Mouse (Mus musculus) gastrocnemius, postnatal 4 days (tissue): ENCODE measurements at regions not wholly inside any gene's neighbourhood (a gene's known extent, or its start where the extent isn't known, plus 50 kb on each side); places are given as distances from the start of the nearest gene placed in this dataset.

Source experiments
- DNase-seq, 2 experiments: peaks; one replicate each; pipeline ENCODE4 v3.0.0; 2021 to 2022; ENCODE audit warnings: low spot score in 2 of 2, mixed read lengths in 2 of 2

DNA sequence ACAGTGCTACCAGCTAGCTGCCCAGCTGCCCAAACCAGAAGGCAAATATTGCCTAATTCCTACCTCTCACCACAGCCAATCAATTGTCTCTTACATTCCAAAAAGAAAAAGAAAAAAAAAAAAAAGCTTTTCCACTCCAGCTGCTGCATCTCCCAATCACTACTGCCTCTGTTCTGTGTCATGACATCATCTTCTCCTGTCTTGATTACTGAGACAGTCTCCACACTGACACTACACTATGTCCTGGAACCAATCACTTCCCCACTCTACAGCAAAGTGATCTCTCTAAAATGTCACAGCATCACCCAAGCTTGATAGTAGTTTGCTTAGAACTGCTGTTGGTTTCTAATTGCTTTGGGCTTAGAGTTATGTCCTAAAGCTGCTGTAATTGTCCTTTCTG lies 279.8 kb downstream of the Icos start:
- DNase-seq: no peak

DNA sequence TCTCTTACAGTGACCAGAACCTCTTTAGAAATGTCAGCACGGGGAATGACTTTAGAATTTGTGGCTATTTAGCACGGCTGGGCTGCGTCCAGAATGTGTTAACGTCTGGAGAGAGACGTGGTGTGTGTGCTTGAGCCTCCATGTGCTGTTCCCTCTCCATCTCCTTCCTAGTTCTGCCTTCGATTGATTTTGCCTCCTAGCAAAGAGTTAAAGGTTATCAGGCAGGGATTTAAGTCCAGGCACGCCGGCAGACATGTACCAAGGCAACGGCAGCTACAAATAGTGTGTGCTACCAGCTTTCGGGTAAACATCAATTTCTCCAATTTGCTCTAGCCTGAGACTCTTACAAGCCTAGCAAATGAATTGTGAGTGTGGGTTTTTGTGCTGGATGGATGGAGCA lies 285.7 kb downstream of the Icos start:
- DNase-seq: no peak

DNA sequence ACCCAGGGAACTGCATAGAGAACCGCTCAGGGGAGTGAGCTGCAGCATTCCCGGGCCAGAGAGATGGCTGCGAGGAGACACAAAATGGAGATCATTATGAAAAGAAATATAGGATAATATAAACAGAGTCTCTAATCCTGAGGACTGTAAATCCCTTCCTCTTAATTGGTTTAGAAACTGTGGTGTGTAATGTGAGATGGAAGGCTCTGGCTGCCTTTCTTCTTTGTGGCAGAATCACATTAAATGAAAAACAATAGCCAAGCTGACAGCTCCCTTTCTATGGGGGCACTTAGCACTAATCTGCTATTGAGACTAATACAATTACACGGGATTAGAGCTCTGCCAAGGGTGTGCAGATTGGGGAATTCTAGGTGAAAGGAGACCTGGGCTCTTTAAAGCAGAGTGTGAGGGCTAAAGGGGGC lies 288.0 kb downstream of the Icos start:
- no peak for DNase-seq

DNA sequence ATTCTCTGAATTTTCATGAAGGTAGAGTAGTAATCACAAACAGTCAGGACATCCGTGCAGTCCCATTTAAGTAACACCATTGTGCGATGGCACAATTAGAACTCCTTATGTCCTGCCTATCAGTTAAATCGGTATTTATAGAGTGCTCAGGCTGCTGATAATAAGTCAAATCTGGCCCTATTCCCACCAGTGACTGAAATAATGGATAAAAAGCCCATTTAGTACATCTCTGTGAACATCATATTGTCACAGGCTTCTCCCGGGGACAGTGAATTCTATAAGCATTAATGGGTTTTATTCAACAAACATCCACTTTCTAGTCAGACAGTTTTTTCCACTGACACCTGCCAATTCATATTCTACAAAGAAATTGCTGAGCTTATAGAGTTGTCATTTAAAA lies 296.1 kb downstream of the Icos start:
- DNase-seq: no peak

DNA sequence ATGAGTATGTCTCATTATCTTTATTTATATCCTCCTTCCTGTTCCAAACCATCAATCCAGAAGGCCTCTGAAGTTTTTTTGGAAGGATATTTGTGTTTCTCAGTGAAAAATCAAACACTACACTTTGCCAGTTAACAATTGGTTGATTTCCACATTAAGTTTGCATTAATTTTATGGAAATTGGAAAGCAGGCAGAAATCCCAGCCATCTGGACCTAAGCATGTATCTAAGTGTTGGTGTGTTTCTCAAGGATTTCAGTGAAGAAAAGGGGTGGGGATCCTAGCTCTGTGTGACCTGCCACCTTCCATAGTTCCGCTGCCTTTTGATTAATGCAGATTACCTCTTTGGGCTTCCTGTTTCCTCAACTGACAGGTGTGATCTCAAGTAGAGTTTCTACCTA lies 296.5 kb downstream of the Icos start:
- no peak for DNase-seq

DNA sequence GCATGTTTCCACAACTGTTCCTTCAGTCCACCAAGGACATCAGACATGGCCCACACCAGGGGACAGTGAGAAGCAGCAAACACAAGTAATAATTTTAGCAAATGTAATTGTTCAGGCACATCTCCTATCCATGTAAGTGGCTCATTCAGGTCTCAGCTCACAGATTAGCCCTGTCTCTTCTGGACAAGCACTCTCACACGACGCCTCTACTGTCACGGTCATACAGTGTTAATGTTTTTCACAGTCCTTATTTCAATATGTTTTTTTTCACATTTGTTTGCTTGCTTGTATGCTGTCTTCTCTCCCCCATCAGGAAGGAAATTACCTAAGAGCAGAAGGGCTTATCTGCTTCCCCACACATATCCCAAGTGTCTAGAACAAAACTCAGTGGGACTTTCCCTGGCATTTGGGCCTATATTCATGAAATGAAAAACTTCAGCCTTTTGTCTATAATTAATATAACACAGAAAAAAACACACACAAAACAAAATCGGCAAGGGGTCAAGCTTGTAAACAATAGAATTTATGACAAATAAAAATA lies 299.5 kb downstream of the Icos start:
- DNase-seq: no peak

DNA sequence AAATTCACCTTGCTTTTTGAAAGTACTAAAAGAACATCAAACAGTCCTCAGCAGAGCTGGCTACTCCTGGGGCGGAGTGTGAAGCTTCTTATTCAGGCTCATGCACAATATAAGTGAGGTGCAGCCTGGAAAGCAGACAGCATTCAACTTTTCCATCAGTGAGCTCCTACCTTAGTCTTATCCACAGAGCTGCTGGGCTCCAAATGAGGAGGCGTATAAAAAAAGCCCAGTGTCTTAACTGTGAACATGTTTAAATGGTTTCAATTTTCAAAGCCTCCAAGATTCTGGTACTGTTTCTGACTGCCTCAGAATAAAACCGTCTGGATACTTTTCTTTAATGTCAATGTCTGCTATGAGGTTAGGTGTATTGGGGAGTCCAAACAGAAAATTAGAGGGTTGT lies 310.5 kb downstream of the Icos start:
- no peak for DNase-seq

DNA sequence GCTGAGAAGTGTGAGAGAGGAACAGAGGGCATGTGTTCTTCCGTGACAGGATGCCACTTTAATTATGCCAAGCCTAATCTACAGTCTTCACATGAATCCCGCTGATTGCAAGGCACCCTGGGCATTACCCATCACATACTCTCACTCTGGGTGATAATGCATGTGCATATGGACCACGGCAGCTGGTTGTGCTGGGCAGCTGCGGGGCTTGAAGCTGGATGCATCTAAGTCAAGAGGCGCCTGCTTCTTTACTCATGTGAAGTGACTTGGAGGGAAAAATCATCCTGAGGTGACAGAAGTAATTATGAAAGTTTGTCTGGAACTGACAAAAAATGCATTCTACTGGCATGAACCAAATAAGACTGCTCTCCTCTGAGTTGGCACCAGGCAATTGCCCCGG lies 311.2 kb downstream of the Icos start:
- DNase-seq: no peak

DNA sequence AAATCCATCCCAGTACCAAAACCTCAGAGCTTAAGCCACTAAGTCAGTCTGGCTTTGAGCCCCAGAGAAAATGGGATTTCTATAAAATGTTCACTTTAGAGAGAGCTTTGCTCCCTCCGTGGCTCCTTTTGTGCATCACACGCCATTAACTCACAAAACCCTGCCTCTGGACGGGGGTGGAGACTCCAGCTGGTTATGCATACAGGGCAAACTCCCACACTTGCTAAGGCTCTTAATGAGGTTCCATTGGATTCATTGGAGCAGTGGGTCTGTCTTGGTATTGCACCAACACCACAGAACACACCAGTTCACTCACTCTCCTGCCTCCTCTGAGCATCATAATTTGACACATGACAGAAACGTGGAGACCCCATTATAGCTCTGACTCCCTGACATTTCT lies 311.8 kb downstream of the Icos start:
- DNase-seq: no peak

DNA sequence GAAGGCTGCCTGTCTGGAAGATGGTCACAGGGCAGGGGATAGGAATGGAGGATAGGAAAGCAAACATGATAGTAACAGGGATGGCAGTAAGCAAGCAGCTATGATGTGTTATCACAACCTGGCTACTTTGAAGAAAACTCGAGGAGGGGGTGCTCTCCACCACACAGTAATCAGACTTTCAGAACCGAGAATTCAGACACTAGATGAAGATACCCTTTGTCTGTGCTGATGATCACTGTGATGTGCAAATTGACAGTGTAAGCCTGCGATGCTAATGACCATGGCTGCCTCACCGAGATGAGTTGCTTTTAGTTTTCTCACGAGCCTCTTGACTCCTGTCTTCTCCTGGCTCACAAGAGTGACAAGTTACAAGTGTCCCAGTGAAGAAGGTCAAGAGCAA lies 315.4 kb downstream of the Icos start:
- no peak for DNase-seq

DNA sequence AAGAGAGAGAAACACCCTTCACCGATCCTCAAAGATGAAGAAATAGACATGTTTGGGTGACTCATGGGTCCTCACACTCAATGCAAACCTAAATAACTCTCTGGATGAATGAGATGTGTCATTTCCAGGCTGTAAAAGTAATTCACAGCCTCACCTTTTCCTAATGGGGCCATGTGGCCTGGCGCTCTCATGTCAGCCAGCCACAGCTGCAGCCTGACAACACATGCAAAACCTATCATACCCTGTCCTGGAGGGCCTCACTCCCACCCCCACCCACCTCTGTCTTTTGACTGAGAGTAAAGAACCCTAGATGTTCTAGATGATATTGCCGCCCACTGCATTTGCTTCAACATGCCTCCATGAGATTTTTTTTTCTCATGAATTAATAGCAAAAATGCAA lies 317.5 kb downstream of the Icos start:
- no peak for DNase-seq

DNA sequence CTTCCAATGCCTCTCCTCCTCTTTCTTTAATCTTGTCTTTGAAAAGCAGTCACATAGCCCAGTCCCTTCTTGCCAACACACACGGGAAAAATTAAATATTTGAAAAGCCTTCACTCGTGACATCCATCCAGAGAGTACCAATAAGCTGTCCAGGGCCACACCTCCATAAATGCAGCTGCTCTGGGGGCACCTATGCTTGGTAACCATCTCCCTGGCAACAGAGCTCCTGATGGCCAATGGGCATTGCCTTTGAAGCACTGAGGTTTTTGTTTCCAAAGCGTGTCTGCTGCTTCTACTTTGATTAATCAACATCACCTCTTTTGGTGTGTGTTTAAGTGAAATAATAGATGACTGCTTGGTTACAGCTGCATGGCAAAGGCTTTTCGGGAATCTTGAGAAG lies 319.1 kb downstream of the Icos start:
- no peak for DNase-seq

DNA sequence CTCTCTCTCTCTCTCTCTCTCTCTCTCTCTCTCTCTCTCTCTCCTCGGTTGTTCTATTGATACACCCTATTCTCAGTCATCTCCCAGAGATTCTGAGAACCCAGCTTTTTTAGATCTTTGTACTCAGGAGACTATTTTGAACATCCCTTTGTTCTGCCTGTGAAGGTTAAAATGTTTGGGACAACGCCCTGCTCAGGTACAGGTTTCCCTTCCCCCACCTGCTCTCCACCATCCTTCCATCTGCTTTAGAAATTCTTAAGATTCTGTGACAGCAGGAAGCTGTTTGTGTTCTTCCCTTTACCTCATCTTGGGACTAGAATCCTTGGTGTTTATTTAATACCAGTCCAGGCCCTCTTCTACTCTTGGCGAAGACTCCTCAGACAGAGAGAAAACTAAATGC lies 319.6 kb downstream of the Icos start:
- DNase-seq: no peak

DNA sequence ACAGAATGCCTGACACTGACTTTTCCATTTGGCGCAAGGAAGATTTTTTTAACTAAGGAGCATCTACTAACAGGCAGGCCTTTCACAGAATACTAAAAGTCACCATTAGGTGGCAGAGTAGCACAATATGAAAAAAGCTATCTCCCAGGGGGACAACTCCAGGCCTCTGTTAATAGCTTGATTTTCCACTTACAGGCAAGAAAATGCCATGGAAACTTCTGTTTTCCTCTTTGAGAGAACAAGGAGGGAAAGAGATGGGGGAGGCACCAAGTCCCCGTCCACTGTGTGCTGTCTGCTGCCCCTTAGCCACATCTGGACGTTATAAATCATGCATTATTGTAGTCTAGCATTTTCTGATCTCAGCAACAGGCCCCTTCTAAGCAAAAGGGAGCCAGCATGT lies 320.3 kb downstream of the Icos start:
- DNase-seq: peak in 1 of 2 experiments; percentile 24

DNA sequence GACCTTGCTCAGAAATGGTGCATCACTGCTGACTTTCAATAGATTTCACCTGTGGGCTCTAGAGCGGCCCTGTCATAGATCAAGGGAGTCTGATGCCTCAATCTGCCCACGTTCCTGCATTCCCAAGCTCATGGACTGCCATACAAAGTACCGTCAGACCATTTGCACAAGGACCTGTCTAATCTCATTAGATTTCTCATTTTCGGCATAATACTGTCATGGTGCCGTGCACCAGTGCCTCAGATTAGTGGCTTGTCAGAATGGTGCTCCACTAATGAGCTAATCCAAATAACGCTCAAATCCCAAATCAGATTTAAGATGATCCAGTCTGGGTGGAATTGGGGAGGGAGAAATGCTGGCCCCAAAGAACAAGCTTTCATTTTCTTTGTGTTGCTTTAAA lies 321.1 kb downstream of the Icos start:
- no peak for DNase-seq

DNA sequence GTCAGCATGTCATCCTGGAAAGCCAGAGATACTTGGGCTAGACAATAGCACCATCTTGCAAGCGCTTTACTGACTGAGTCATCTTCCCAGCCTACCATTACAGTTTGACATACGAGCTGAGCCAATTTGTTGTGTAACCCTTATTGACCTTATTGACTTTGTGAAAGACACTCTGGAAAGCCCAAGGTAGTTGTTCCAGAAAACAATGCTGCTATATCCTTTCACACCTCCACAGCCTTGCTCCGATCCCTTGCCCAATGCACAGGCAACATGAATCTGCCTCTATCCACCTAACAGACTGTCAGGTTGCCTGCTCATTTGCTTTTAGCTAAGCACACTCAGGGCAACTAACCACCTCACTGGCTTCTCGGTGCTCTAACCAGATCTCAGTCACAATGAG lies 322.8 kb downstream of the Icos start:
- DNase-seq: no peak

DNA sequence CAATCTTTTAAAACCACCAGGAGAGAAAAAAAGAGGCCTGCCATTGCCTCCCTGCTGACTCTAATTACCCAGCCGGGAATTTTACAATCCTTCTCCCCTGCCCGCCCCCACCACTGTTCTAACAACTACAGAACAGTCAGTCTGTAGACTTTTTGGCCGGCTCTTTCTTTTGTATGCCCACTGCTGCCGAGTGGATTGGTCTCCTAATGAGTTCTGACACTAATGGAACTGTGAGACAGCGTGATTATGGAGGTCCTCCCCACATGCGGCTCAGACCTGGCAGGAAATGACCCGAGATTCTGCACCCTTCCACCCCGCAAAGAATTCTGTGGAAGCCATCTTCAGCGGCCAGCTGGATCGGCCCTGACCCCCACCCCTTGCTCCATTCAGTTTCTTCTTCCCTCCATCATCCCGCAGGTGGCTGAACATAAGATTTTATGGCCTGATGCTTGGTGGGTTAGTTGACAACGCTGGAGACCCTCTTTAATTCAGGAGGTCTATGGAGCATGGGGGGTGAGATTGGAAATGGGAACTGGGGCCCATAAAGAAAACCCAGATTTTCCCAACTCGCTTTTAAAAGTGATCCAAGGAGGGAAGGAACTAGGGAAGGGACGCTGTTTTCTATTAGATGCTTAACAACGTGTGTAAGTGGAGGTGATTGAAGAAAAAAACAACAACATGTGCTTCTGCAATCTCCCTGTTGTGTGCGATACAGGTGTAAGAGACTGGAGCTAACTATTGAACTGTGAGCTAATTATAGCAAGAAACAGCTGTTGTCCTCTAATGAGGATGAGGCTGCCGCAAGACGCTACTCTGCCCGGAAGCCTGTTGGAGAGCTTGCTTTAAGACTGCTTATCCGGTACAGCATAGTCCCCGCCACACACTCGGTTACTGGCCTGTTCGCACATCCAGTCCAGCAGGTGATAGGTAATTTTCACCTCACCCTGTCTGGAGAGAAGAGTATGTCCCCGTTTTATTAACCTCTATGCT lies 323.6 kb downstream of the Icos start:
- DNase-seq: no peak

DNA sequence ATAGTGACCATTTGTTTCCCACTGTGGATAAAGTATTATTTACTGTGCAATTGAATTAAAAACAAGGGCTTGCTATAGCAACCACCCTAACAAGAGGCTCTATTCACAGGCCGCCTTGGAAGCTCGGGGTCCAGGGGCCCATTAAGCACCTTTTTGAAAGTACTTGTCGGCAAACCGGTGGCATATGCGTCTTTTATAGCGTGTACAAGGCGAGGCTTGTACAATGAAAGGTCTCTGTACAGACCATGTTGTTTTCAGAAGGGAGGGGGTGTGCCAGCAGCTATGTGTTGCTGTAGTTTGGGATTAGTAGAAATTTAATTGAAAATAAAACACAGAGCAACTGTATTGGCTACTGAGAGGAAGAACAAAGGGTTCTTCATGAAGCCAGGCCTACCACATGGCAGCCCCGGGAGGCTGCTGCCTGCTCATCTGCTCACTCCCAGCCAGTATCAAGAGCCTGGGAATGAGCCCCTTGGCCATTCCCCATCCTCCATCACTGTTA lies 324.9 kb downstream of the Icos start:
- DNase-seq: no peak

DNA sequence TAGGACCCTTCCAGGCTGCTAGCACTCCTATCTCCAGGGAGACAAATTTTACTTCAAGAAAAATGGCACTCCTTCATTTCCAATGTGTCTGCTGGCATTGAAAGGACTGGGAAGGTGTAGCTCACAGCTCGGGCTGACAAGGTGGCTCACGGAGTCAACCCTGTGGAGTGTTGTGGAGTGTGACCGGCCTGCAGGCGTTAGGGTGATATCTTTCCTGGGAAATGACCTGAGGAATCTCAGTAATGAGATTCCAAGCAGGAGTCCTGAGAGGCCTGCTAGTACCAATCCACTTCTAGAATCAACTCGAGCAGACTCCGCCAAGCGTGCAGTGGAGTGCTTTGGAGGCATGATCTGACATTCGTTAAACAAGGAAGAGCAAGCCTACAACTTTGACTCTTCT lies 328.6 kb downstream of the Icos start:
- no peak for DNase-seq

DNA sequence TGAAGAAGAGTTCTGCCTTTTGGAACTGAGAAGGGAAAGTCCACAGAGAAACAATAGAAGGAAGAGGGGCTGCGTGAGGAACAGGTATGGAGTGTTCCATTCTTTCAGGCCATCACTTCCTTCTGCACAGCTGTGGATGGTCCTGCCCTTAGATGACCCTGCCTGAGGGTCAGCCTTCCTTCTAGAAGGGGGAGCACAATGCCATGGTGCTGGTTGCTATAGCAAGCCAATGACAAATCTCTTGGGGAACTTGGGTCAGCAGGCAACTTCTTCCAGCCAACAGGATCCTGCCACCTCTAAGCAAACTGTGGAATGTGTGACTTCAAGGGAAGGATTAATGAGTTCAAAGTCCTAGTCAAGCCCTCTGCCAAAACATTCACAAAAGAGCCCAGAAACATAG lies 329.1 kb upstream of the Pard3b start:
- no peak for DNase-seq

DNA sequence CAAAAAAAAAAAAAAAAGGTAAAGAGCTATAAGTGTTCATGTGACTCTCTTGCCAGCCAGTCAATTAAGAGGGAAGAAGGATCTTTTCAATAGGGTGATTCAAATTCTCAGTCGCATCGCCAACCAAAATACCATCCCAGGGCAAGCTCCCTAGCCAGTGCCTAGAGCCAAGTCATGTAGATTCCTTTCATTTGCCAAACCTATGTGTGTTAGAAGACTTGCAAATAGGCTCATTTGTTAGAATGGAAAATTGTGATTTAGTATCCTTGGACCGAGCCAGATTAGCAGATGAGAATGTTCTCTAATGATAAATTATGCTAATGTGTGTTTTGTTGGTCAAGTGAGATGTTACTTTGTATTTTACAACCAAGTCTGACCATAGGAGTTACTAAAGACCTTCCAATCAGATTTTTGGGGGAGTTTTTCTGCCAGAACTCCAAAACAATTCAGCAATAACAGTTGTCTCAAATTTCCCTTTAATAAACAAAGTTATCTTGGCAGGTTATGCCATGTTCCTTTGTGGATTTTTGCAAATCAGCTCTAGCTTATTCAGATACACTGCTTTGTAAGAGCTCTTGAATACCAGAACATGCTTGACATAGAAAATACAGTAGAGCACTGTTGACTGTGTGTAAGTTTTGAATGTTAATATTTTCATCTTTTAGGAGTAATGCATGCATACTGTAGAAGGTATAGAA lies 328.4 kb upstream of the Pard3b start:
- DNase-seq: no peak

DNA sequence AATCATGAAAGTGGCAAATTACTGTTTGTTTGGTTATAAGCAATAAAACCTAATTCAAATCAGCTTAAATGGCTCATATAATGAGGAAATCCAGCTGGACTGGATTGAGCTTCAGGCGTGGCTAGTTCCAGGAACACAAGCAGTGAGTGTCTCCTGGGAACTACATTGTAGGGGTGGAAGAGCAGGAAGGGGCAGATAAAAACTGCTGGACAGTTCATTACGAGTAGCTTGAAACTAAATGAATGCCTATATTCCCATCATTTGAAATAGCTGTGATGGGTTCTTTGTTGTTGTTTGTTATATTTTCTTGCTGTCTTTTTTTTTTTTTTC lies 327.9 kb upstream of the Pard3b start:
- DNase-seq: no peak
